Mouse (Mus musculus): ENCODE measurements around the gene Tead1.

DNA sequence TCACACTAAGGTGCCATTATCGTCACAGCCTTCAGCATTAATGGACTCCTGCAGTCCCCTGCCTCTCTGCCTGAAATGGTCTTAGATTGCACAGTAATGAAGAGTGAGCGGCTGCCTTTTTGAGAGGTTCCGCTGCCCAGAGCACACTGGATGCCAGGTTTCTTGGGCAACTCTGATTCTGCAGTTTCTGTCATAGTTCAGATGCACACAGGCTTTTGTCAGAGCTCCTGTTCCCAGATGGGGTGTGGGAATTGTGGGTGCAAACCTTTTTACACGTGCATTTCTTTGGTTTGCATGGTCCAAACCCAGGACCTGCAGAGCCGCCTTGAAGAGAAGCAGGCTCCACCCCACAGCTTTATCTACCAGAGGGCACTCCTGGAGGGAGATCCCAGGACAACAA is 19.3 kb upstream of the Tead1 start:
- TF ChIP-seq CTCF (IDR thresholded peaks at IDR 0.05; ENCODE audit: low read depth, low read length) (no peak), EP300 (IDR thresholded peaks at IDR 0.05; ENCODE audit: insufficient read depth, low read depth, low read length) (no peak)
